In genomic region chr9:114716677-114717331, GRCm38 (mm10) we compare ENCODE assay signal across 14 mouse cellular contexts. TPM values are rescaled to one million over a fixed set of nuclear protein-coding genes. Genes with fewer than 3 reads are reported as not detected.
DNase-seq lines count a peak whose midpoint lies in the region; ATAC-seq lines count a peak whose summit lies in the region.
"Had no signal": no experiment of that assay in that cellular context is flagged by ENCODE, and none has a peak within 500 bp of the region (broad histone marks: within the 10 kb centered on the region; RNA-seq: fewer than 3 reads in every experiment).

No protein-coding gene starts in this region.

- H3K36me3 ChIP-seq in liver, embryonic 13.5 days = peaks cover 87% of the 10 kb centered on the region

- H3K9me3 ChIP-seq in liver, embryonic 13.5 days (replicated peaks) = no peaks in the 10 kb centered on the region

- H3K4me3 ChIP-seq in liver, embryonic 13.5 days (replicated peaks) = no peak overlapping the region

- no peak overlapping the region for H3K9ac ChIP-seq in liver, embryonic 13.5 days

- ATAC-seq in liver, embryonic 13.5 days (ENCODE audit: low read depth) = peak; percentile 41; the same call in 1 of the 2 replicates
- ATAC-seq: hindbrain, postnatal 0 days had no signal

- no peak overlapping the region for H3K4me2 ChIP-seq in liver, embryonic 13.5 days

- no peaks in the 10 kb centered on the region for H3K4me1 ChIP-seq in liver, embryonic 13.5 days (replicated peaks)

- H3K27ac ChIP-seq in liver, embryonic 13.5 days = no peak overlapping the region
- H3K27ac ChIP-seq: hindbrain, postnatal 0 days had no signal

- H3K27me3 ChIP-seq in liver, embryonic 13.5 days = no peaks in the 10 kb centered on the region
- H3K27me3 ChIP-seq: CH12.LX had no signal

- WGBS in liver, embryonic 13.5 days (ENCODE audit: insufficient replicate concordance) = 85% methylated on average over 18 of the region's 18 CpGs

- peak; percentile 39 for DNase-seq in embryo, embryonic 10.5 days (ENCODE audit: low spot score)
- peak; percentile 9 for DNase-seq in embryo, embryonic 9.5 days (ENCODE audit: extremely low spot score)
- DNase-seq in kidney, adult 8-10 months = peak; percentile 89 to 91
- DNase-seq in liver, embryonic 13.5 days = no peak
- DNase-seq in gastrocnemius, postnatal 25 days = no peak
- no peak for DNase-seq in urinary bladder, postnatal 14 days (ENCODE audit: low spot score)
- DNase-seq in frontal cortex, postnatal 14 days (ENCODE audit: low spot score in 2 of 2) = no peak
- DNase-seq: cerebellum, adult 18-20 months; heart, adult 18-20 months; left cerebral cortex, postnatal 4 days; right cerebral cortex, postnatal 14 days; thymus, postnatal 4 days had no signal

RNA-seq across cellular contexts. Expression of gene Cmtm6, which starts 14.1 kb away (rescaled TPM):
- polyA plus RNA-seq in liver, embryonic 13.5 days (2015; fragmentation: Nextera tagmentation; extraction: Ambion mirVana) = 21.9 and 27.0 TPM in 2 replicates
- 1 to 10 TPM; 7.9 to 8.1 TPM for total RNA-seq in gastrocnemius, postnatal 25 days (2021)

RNA-seq across cellular contexts. Expression of gene Dync1li1, which starts 28.2 kb away (rescaled TPM):
- polyA plus RNA-seq in liver, embryonic 13.5 days (2015; fragmentation: Nextera tagmentation; extraction: Ambion mirVana) = 23.2 and 24.9 TPM in 2 replicates
- total RNA-seq in gastrocnemius, postnatal 25 days (2021) = 10 to 100 TPM; 29.3 to 32.0 TPM

Comparison
In these comparisons a context has a peak if more than half of its experiments do, and no peak if none do; other contexts are left out.
1. DNase-seq: peak in embryo, embryonic 10.5 days (single experiment), embryo, embryonic 9.5 days (single experiment) and kidney, adult 8-10 months (2 of 2); none in liver, embryonic 13.5 days (single experiment), gastrocnemius, postnatal 25 days (single experiment), urinary bladder, postnatal 14 days (single experiment) and frontal cortex, postnatal 14 days (0 of 2).